Mouse (Mus musculus) forebrain, embryonic 12.5 days (tissue): ENCODE results near the gene Kmt2d. TPM values are rescaled to one million over a fixed set of nuclear protein-coding genes. Genes with fewer than 3 reads are reported as not detected.

Experiments
- polyA plus RNA-seq: library from polyadenylated mRNA; unstranded; fragments of >200 nt; fragmentation: Nextera tagmentation; extraction: Ambion mirVana; gene quantifications from 2 replicates; pipeline ENCODE4 v1.2.1, GENCODE M21; 2016

Kmt2d gene
- polyA plus RNA-seq, 1 experiment from 2014 or later = 12.5 TPM

Other genes with a start within 250 kb of the Kmt2d start
- 77.1 and 80.4 TPM in 2 replicates for gene Cacnb3, start 240.4 kb downstream of the Kmt2d start, polyA plus RNA-seq
- gene Ddx23, start 208.3 kb downstream of the Kmt2d start, polyA plus RNA-seq = 23.9 and 24.1 TPM in 2 replicates
- 3.9 TPM in 2 replicates for gene Rnd1, start 193.7 kb downstream of the Kmt2d start, polyA plus RNA-seq
- 1.5 and 1.7 TPM in 2 replicates for gene Ccdc65, start 163.0 kb downstream of the Kmt2d start, polyA plus RNA-seq
- 6.2 and 8.5 TPM in 2 replicates for gene Fkbp11, start 143.0 kb downstream of the Kmt2d start, polyA plus RNA-seq
- gene Arf3, start 108.0 kb downstream of the Kmt2d start, polyA plus RNA-seq = 58.2 and 58.3 TPM in 2 replicates
- 0.18 and 0.24 TPM in 2 replicates for gene Wnt10b, start 93.1 kb downstream of the Kmt2d start, polyA plus RNA-seq
- gene Wnt1, start 81.3 kb downstream of the Kmt2d start, polyA plus RNA-seq = 0.18 and 0.61 TPM in 2 replicates
- gene Ddn, start 61.7 kb downstream of the Kmt2d start, polyA plus RNA-seq = 0.22 TPM in 1 of 2 replicates, not detected in the other
- 85.2 and 89.4 TPM in 2 replicates for gene Prkag1, start 39.7 kb downstream of the Kmt2d start, polyA plus RNA-seq
- 20.1 and 23.3 TPM in 2 replicates for gene Rhebl1, start 23.3 kb upstream of the Kmt2d start, polyA plus RNA-seq
- gene Dhh, start 27.3 kb upstream of the Kmt2d start, polyA plus RNA-seq = 0.45 and 0.51 TPM in 2 replicates
- gene Lmbr1l, start 47.0 kb upstream of the Kmt2d start, polyA plus RNA-seq = 30.6 and 41.5 TPM in 2 replicates
- 1,790 and 1,867 TPM in 2 replicates for gene Tuba1b, start 63.4 kb upstream of the Kmt2d start, polyA plus RNA-seq
- gene Gm49450, start 82.3 kb upstream of the Kmt2d start, polyA plus RNA-seq = not detected in 2 replicates
- 7,386 and 7,785 TPM in 2 replicates for gene Tuba1a, start 82.5 kb upstream of the Kmt2d start, polyA plus RNA-seq
- gene Tuba1c, start 158.7 kb upstream of the Kmt2d start, polyA plus RNA-seq = 107 and 111 TPM in 2 replicates
- 0.73 and 1.4 TPM in 2 replicates for gene Prph, start 184.0 kb upstream of the Kmt2d start, polyA plus RNA-seq
- 41.6 and 48.3 TPM in 2 replicates for gene Troap, start 203.4 kb upstream of the Kmt2d start, polyA plus RNA-seq
- gene C1ql4, start 216.6 kb upstream of the Kmt2d start, polyA plus RNA-seq = 0.44 and 1.3 TPM in 2 replicates
- gene Dnajc22, start 222.0 kb upstream of the Kmt2d start, polyA plus RNA-seq = 0.76 and 1.0 TPM in 2 replicates